28 mouse cellular contexts compared by ENCODE assay signal in the genomic region with DNA sequence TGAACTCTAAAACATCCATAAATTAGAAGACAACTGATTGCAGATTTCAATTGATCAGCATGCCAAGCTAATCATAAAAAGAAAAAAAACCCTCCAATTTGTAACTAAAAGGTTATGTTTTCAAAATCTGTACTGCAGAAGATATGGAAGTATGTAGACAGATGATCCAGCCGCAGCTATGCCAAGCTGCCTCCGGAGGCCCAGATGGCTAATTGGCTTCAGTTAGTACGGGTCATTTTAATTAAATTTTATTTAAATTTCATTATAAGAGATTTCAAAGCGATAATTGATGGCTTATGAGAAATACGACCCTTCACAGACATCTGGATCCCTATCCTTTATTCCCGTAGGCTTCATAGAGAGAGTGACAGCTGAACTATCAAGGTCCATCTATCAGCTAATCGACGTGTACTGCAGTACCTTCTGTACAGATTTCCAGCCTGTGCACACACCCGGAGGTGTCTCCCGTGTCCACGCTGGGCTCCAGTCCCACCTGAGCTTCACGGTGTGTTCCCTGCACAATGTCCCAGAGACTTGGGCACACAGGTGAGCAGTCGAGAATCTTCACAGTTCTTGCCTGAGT.
DNase-seq lines count a peak whose midpoint lies in the region; ATAC-seq and TF ChIP-seq lines count a peak whose summit lies in the region.
"Had no signal": no experiment of that assay in that cellular context is flagged by ENCODE, and none has a peak within 500 bp of the region (broad histone marks: within the 10 kb centered on the region; RNA-seq: fewer than 3 reads in every experiment).

No protein-coding gene starts in this region.

- H3K4me2 ChIP-seq in hindbrain, embryonic 11.5 days (replicated peaks; ENCODE audit: low read depth, low read length), result no peak overlapping the region
- no peak overlapping the region for H3K4me2 ChIP-seq in hindbrain, embryonic 13.5 days
- no peak overlapping the region for H3K4me2 ChIP-seq in neural tube, embryonic 14.5 days (ENCODE audit: low read depth, low read length)
- no peak overlapping the region for H3K4me2 ChIP-seq in intestine, postnatal 0 days (replicated peaks; ENCODE audit: low read depth)
- H3K4me2 ChIP-seq: embryonic facial prominence, embryonic 13.5 days; liver, embryonic 13.5 days had no signal

- WGBS in hindbrain, embryonic 11.5 days, result 79% methylated on average over 13 of the region's 13 CpGs
- 86% methylated on average over 13 of the region's 13 CpGs for WGBS in hindbrain, embryonic 10.5 days
- 52% methylated on average over 13 of the region's 13 CpGs for WGBS in hindbrain, embryonic 13.5 days
- 45% methylated on average over 13 of the region's 13 CpGs for WGBS in neural tube, embryonic 14.5 days
- WGBS in intestine, postnatal 0 days, result 82% methylated on average over 13 of the region's 13 CpGs

- H3K4me3 ChIP-seq in hindbrain, embryonic 11.5 days (ENCODE audit: low read depth, low read length), result no peak overlapping the region
- no peak overlapping the region for H3K4me3 ChIP-seq in hindbrain, embryonic 10.5 days
- H3K4me3 ChIP-seq in hindbrain, embryonic 13.5 days, result no peak overlapping the region
- H3K4me3 ChIP-seq in neural tube, embryonic 14.5 days (ENCODE audit: low read depth, low read length), result no peak overlapping the region
- H3K4me3 ChIP-seq in intestine, postnatal 0 days (ENCODE audit: low read depth, low read length), result no peak overlapping the region
- H3K4me3 ChIP-seq: embryonic facial prominence, embryonic 13.5 days; erythroblast, embryonic 14.5 days; left cerebral cortex, adult 2 months; liver, embryonic 13.5 days had no signal

- H3K27ac ChIP-seq in hindbrain, embryonic 11.5 days (ENCODE audit: low read depth, low read length), result no peak overlapping the region
- H3K27ac ChIP-seq in hindbrain, embryonic 10.5 days, result no peak overlapping the region
- no peak overlapping the region for H3K27ac ChIP-seq in hindbrain, embryonic 13.5 days
- no peak overlapping the region for H3K27ac ChIP-seq in neural tube, embryonic 14.5 days (ENCODE audit: low read depth, low read length)
- no peak overlapping the region for H3K27ac ChIP-seq in intestine, postnatal 0 days (ENCODE audit: low read depth, low read length)
- H3K27ac ChIP-seq: embryonic facial prominence, embryonic 13.5 days; kidney, postnatal 0 days; left cerebral cortex, adult 2 months; liver, embryonic 13.5 days had no signal

- peak; percentile 70 for ATAC-seq in hindbrain, embryonic 11.5 days (ENCODE audit: low FRiP score)
- peak; percentile 71; the same call in 1 of the 2 replicates for ATAC-seq in hindbrain, embryonic 13.5 days (ENCODE audit: low FRiP score)
- ATAC-seq in neural tube, embryonic 14.5 days (ENCODE audit: low read depth), result peak; percentile 78; the same call in 1 of the 2 replicates
- ATAC-seq in intestine, postnatal 0 days, result no peak
- ATAC-seq: forebrain, embryonic 16.5 days; inflammation-experienced regulatory T-cells, adult 6 months; midbrain, embryonic 16.5 days had no signal

- DNase-seq in hindbrain, embryonic 11.5 days (ENCODE audit: low spot score), result no peak
- no peak for DNase-seq in hindbrain, embryonic 10.5 days (ENCODE audit: low spot score)
- DNase-seq in MN1 (ENCODE audit: low spot score), result peak; percentile 13
- no peak for DNase-seq in gastrocnemius, postnatal 14 days
- DNase-seq: adrenal gland, adult 2 months; cerebellum, adult 18-20 months; cerebellum, postnatal 36 days; embryo, embryonic 11 days; gastrocnemius, postnatal 36 days; kidney, adult 2 months; layer of hippocampus, adult 9-11 months; liver, embryonic 13.5 days; lung, adult 2 months; lung, postnatal 14 days; right cerebral cortex, postnatal 25 days; spleen, adult 18-20 months had no signal

- intact Hi-C loops in gastrocnemius, postnatal 14 days (cut with DNase I; ENCODE audit: low total_unique reads), result no loop called here

- no peaks in the 10 kb centered on the region for H3K36me3 ChIP-seq in hindbrain, embryonic 11.5 days (ENCODE audit: control insufficient read depth, insufficient read depth, low read length)
- no peaks in the 10 kb centered on the region for H3K36me3 ChIP-seq in hindbrain, embryonic 10.5 days
- no peaks in the 10 kb centered on the region for H3K36me3 ChIP-seq in hindbrain, embryonic 13.5 days
- no peaks in the 10 kb centered on the region for H3K36me3 ChIP-seq in neural tube, embryonic 14.5 days (ENCODE audit: control insufficient read depth, insufficient read depth, low read length)
- no peaks in the 10 kb centered on the region for H3K36me3 ChIP-seq in intestine, postnatal 0 days (ENCODE audit: control insufficient read depth, insufficient read depth)
- H3K36me3 ChIP-seq: embryonic facial prominence, embryonic 13.5 days; G1E; liver, embryonic 13.5 days had no signal

- no peak for TF ChIP-seq CTCF in intestine, postnatal 0 days (IDR thresholded peaks at IDR 0.05; ENCODE audit: low read depth)

- H3K9ac ChIP-seq in hindbrain, embryonic 11.5 days (ENCODE audit: low read depth, low read length), result no peak overlapping the region
- no peak overlapping the region for H3K9ac ChIP-seq in hindbrain, embryonic 13.5 days
- no peak overlapping the region for H3K9ac ChIP-seq in neural tube, embryonic 14.5 days (replicated peaks; ENCODE audit: low read depth, low read length)
- H3K9ac ChIP-seq in intestine, postnatal 0 days (ENCODE audit: low read depth, low read length), result no peak overlapping the region
- H3K9ac ChIP-seq: embryonic facial prominence, embryonic 13.5 days; liver, embryonic 13.5 days had no signal

- no peaks in the 10 kb centered on the region for H3K4me1 ChIP-seq in hindbrain, embryonic 11.5 days (replicated peaks; ENCODE audit: control insufficient read depth, insufficient read depth, low read length)
- no peaks in the 10 kb centered on the region for H3K4me1 ChIP-seq in hindbrain, embryonic 10.5 days (replicated peaks)
- peaks cover 6% of the 10 kb centered on the region; the same call in 1 of the 2 replicates for H3K4me1 ChIP-seq in hindbrain, embryonic 13.5 days (replicated peaks)
- H3K4me1 ChIP-seq in neural tube, embryonic 14.5 days (ENCODE audit: control insufficient read depth, insufficient read depth, low read length), result no peaks in the 10 kb centered on the region
- no peaks in the 10 kb centered on the region for H3K4me1 ChIP-seq in intestine, postnatal 0 days (replicated peaks; ENCODE audit: control insufficient read depth, insufficient read depth, low read length)
- H3K4me1 ChIP-seq: embryonic facial prominence, embryonic 13.5 days; liver, embryonic 13.5 days had no signal

- no peaks in the 10 kb centered on the region for H3K27me3 ChIP-seq in hindbrain, embryonic 11.5 days (ENCODE audit: control insufficient read depth, insufficient read depth, low read length)
- no peaks in the 10 kb centered on the region for H3K27me3 ChIP-seq in hindbrain, embryonic 10.5 days (ENCODE audit: insufficient read depth, poor library complexity, severe bottlenecking)
- H3K27me3 ChIP-seq in hindbrain, embryonic 13.5 days, result no peaks in the 10 kb centered on the region
- H3K27me3 ChIP-seq in neural tube, embryonic 14.5 days (ENCODE audit: control insufficient read depth, insufficient read depth, low read length), result no peaks in the 10 kb centered on the region
- H3K27me3 ChIP-seq in intestine, postnatal 0 days (replicated peaks; ENCODE audit: control insufficient read depth, insufficient read depth, low read length), result no peaks in the 10 kb centered on the region
- H3K27me3 ChIP-seq: CH12.LX; embryonic facial prominence, embryonic 13.5 days; liver, embryonic 13.5 days had no signal

- no peaks in the 10 kb centered on the region for H3K9me3 ChIP-seq in hindbrain, embryonic 11.5 days (ENCODE audit: control insufficient read depth, low read length)
- no peaks in the 10 kb centered on the region for H3K9me3 ChIP-seq in hindbrain, embryonic 10.5 days
- H3K9me3 ChIP-seq in hindbrain, embryonic 13.5 days, result no peaks in the 10 kb centered on the region
- no peaks in the 10 kb centered on the region for H3K9me3 ChIP-seq in neural tube, embryonic 14.5 days (ENCODE audit: control insufficient read depth, low read length)
- no peaks in the 10 kb centered on the region for H3K9me3 ChIP-seq in intestine, postnatal 0 days (ENCODE audit: control insufficient read depth)
- H3K9me3 ChIP-seq: embryonic facial prominence, embryonic 13.5 days had no signal
